Mouse (Mus musculus) erythroblast, embryonic 14.5 days (primary cell): ENCODE data around the gene D930007J09Rik.

Source experiments
- GATA1 ChIP-seq: IDR thresholded peaks from 2 replicates; pipeline ENCODE4 v1.6.1; 2012; ENCODE audit warnings: low read length, inconsistent platforms, mixed read lengths
- TAL1 ChIP-seq: IDR thresholded peaks from 3 replicates; pipeline ENCODE4 v1.6.1; 2012; ENCODE audit warnings: low read length, inconsistent platforms, mixed read lengths

DNA sequence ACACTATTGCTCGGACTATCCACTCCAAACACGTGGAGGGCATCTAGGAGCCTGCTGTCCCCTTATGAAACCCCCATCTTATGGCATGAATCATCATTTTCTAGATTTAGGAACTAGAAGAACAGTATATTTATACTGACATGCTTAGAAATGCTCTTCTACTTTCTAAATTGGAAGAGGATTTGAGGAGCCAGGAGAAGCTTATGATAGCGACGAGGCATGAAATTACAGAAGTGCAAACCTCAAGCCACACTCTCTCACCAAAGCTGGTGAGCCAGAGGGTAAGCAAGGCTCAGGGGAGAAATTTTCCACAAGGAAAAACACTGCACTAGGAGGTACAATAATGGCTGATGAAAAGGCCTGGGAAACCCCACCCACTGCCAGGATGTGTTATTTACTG, 12.9 kb downstream of the D930007J09Rik start:
- TF ChIP-seq GATA1 (no peak), TAL1 (no peak)
